Mouse (Mus musculus) hindbrain, embryonic 14.5 days (tissue): ENCODE results near the gene Slc5a6. TPM values are rescaled to one million over a fixed set of nuclear protein-coding genes. Genes with fewer than 3 reads are reported as not detected.
"Not testable (repeated sequence)": the region's sequence is repeated elsewhere in the genome, so short reads cannot be mapped to it uniquely, and the experiment has no call there.

Experiments used
- ATAC-seq: fragments of 200-750 bp; cut with Nextera tagmentation; 2 replicates; pipeline ENCODE4 v1.8.0; 2017; ENCODE audit warnings: moderate number of reproducible peaks, mild to moderate bottlenecking, moderate TSS enrichment, moderate library complexity; ENCODE audit not compliant: low FRiP score
- DNase-seq: peaks from one replicate; pipeline ENCODE4 v3.0.0-alpha.2; 2015; ENCODE audit warnings: low spot score
- H3K27ac ChIP-seq: fragments of 300-500 bp; sonication (generic); 2 replicates; pipeline ENCODE4 v1.5.1; 2014; ENCODE audit warnings: mild to moderate bottlenecking, moderate library complexity
- H3K27me3 ChIP-seq: fragments of 300-500 bp; sonication (generic); 2 replicates; pipeline ENCODE4 v1.6.1; 2014; ENCODE audit warnings: mild to moderate bottlenecking, low read length, mixed read lengths; ENCODE audit not compliant: control insufficient read depth, insufficient read depth
- H3K36me3 ChIP-seq: fragments of 300-500 bp; sonication (generic); replicated peaks from 2 replicates; pipeline ENCODE4 v1.6.1; 2014; ENCODE audit not compliant: control insufficient read depth, insufficient read depth
- H3K4me1 ChIP-seq: fragments of 300-500 bp; sonication (generic); replicated peaks from 2 replicates; pipeline ENCODE4 v1.6.1; 2014; ENCODE audit warnings: antibody characterized with exemption, low read length, mixed read lengths; ENCODE audit not compliant: control insufficient read depth, insufficient read depth
- H3K4me2 ChIP-seq: fragments of 300-500 bp; sonication (generic); replicated peaks from 2 replicates; pipeline ENCODE4 v1.6.1; 2014; ENCODE audit warnings: mild to moderate bottlenecking, moderate library complexity
- H3K4me3 ChIP-seq: fragments of 300-500 bp; sonication (generic); replicated peaks from 2 replicates; pipeline ENCODE4 v1.5.1; 2014; ENCODE audit warnings: mild to moderate bottlenecking, low read length
- H3K9ac ChIP-seq: fragments of 300-500 bp; sonication (generic); 2 replicates; pipeline ENCODE4 v1.6.1; 2014
- H3K9me3 ChIP-seq: fragments of 300-500 bp; sonication (generic); 2 replicates; pipeline ENCODE4 v1.6.1; 2016; ENCODE audit warnings: low read length; ENCODE audit not compliant: control insufficient read depth
- WGBS: fragments of 180-500 bp; shearing (Covaris S2); extraction: QIAGEN DNeasy Blood & Tissue Kit; methylation state at CpG from one replicate; pipeline ENCODE4 v1.1.7; 2014; 5-methylcytosine and 5-hydroxymethylcytosine counted together
- polyA plus RNA-seq: library from polyadenylated mRNA; unstranded; fragments of >200 nt; fragmentation: Nextera tagmentation; extraction: Ambion mirVana; gene quantifications from 2 replicates; pipeline ENCODE4 v1.2.1, GENCODE M21; 2014

Gene Slc5a6
- polyA plus RNA-seq, 1 experiment from 2014 or later = 20.5 TPM

GRCm38 (mm10) chr5:31047074-31047473 lies 1.6 kb downstream of the Slc5a6 start:
- DNase-seq = no peak
- Histone ChIP-seq H3K36me3 (peaks cover 30% of the 10 kb centered on the region), H3K9me3 (no peaks in the 10 kb centered on the region), H3K4me1 (peaks cover 8% of the 10 kb centered on the region), H3K9ac (peak overlapping the region; percentile 85), H3K4me3 (peak overlapping the region; percentile 57), H3K27me3 (no peaks in the 10 kb centered on the region), H3K27ac (no peak overlapping the region), H3K4me2 (peak overlapping the region; percentile 83)
- WGBS = 85% methylated on average over 5 of the region's 5 CpGs
- no peak for ATAC-seq

DNA sequence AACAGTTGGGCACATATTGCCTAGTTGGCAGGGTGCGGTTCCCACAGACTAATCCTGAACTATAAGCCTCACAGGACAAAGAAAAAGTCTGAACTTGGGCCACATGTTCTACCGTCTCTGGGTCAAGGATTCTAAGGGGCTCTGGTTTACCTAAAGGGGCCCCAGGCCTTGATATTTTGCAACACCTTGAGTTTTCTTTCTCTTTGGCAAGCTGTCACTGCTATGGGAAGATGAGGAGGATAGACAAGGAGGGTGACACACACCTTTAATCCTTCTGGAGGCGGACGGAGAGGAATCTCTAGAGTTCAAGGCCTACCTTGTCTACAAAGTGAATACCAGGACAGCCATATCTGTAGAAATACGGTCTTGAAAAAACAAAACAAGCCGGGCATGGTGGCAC lies 2.3 kb downstream of the Slc5a6 start:
- no peak overlapping the region for H3K4me3 ChIP-seq
- no peak for ATAC-seq
- H3K4me2 ChIP-seq = no peak overlapping the region
- no peaks in the 10 kb centered on the region for H3K27me3 ChIP-seq
- H3K9me3 ChIP-seq = no peaks in the 10 kb centered on the region
- no peak for DNase-seq
- H3K36me3 ChIP-seq = peaks cover 37% of the 10 kb centered on the region
- no peak overlapping the region for H3K9ac ChIP-seq
- WGBS = 92% methylated on average over 6 of the region's 6 CpGs
- H3K4me1 ChIP-seq = peaks cover 8% of the 10 kb centered on the region
- H3K27ac ChIP-seq = no peak overlapping the region

- Histone ChIP-seq H3K4me1 (no peaks in the 10 kb centered on the region), H3K36me3 (peaks cover 66% of the 10 kb centered on the region), H3K4me3 (no peak overlapping the region), H3K9me3 (no peaks in the 10 kb centered on the region), H3K9ac (no peak overlapping the region), H3K27me3 (no peaks in the 10 kb centered on the region), H3K27ac (no peak overlapping the region), H3K4me2 (no peak overlapping the region)
- DNase-seq (no peak), ATAC-seq (no peak)
- WGBS = 90% methylated on average over 7 of the region's 7 CpGs
These were observed 10.4 kb downstream of the Slc5a6 start for GRCm38 (mm10) chr5:31038171-31038845.

GRCm38 (mm10) chr5:31036556-31036955 lies 12.2 kb downstream of the Slc5a6 start:
- H3K4me2 ChIP-seq, H3K4me1 ChIP-seq, H3K27me3 ChIP-seq, ATAC-seq, H3K27ac ChIP-seq, H3K4me3 ChIP-seq, H3K9me3 ChIP-seq, DNase-seq, H3K9ac ChIP-seq: not testable (repeated sequence)
- H3K36me3 ChIP-seq = peaks cover 49% of the 10 kb centered on the region
- 92% methylated on average over 11 of the region's 11 CpGs for WGBS

DNA sequence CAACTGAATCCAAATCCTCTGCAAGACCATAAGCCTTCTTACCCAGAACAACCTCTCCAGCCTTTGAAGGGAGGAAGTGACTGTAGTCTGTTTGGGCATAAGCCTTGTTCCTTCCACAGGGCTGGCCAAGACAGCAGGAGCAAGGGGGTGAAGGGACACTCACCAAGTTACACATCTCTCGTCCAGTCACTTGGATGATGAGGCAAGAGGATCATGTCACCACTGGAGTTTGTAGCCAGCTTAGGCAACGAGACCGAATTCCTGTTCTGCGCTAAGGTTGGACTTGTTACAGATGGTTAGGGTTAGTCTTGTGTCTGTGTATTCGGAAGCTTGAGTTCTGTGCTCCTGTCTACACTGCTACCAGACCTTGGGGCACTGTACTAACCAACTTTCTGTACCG lies 14.1 kb downstream of the Slc5a6 start:
- peaks cover 32% of the 10 kb centered on the region for H3K36me3 ChIP-seq
- DNase-seq (no peak), ATAC-seq (no peak)
- 95% methylated on average over 6 of the region's 6 CpGs for WGBS
- no peak overlapping the region for H3K9ac ChIP-seq
- H3K9me3 ChIP-seq = no peaks in the 10 kb centered on the region
- no peaks in the 10 kb centered on the region for H3K27me3 ChIP-seq
- H3K4me1 ChIP-seq = no peaks in the 10 kb centered on the region
- H3K4me2 ChIP-seq = no peak overlapping the region
- H3K4me3 ChIP-seq = no peak overlapping the region
- H3K27ac ChIP-seq = no peak overlapping the region

DNA sequence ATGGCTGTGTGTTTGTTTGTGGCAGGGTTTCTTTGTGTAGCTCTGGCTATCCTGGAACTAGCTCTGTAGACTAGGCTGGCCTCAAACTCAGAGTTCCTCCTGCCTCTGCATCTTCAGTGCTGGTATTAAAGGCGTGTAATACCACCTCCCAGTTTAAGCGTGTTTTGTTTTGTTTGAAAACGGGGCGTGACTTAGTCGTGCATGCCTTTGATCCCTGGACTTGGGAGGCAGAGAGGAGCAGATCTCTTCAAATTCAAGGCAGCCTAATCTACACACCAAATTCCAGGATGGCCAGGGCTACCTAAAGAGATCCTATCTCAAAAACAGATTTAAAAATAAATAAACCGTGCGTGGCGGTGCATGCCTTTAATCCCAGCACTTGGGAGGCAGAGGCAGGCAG lies 17.2 kb downstream of the Slc5a6 start:
- Histone ChIP-seq H3K9me3 (no peaks in the 10 kb centered on the region), H3K27me3 (no peaks in the 10 kb centered on the region), H3K4me3 (no peak overlapping the region), H3K9ac (no peak overlapping the region), H3K4me2 (no peak overlapping the region), H3K4me1 (no peaks in the 10 kb centered on the region), H3K27ac (no peak overlapping the region), H3K36me3 (peaks cover 9% of the 10 kb centered on the region)
- no peak for ATAC-seq
- WGBS = 90% methylated on average over 8 of the region's 8 CpGs
- DNase-seq = no peak

DNA sequence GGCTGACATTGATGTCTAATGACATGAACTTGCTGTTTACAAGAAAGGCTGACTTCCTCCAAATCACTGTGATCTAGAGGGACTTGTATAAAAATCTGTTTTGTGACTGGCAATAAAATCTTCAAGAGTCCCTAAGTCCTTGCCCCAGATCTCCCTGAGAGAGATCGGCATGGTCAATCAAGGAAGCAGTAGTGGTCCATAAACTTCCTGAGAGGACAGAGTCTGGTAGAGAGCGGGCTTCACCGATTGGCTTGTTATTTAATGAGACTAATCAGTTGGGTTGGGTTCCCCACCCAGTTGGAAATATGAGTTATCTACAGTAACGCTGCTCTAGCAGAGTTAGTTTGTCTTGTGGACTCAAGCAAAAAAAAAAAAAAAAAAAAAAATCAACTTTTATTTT lies 17.8 kb downstream of the Slc5a6 start:
- H3K4me1 ChIP-seq = no peaks in the 10 kb centered on the region
- no peak overlapping the region for H3K4me3 ChIP-seq
- H3K27me3 ChIP-seq = no peaks in the 10 kb centered on the region
- 95% methylated on average over 4 of the region's 4 CpGs for WGBS
- no peak for ATAC-seq
- peaks cover 3% of the 10 kb centered on the region; the same call in 1 of the 2 replicates for H3K36me3 ChIP-seq
- H3K4me2 ChIP-seq = no peak overlapping the region
- H3K9me3 ChIP-seq = no peaks in the 10 kb centered on the region
- no peak overlapping the region for H3K27ac ChIP-seq
- DNase-seq = no peak
- no peak overlapping the region for H3K9ac ChIP-seq

- DNase-seq = no peak
- Histone ChIP-seq H3K27ac (no peak overlapping the region), H3K36me3 (no peaks in the 10 kb centered on the region), H3K4me3 (no peak overlapping the region), H3K27me3 (no peaks in the 10 kb centered on the region), H3K4me1 (no peaks in the 10 kb centered on the region), H3K4me2 (no peak overlapping the region), H3K9me3 (no peaks in the 10 kb centered on the region), H3K9ac (no peak overlapping the region)
- no peak for ATAC-seq
These were observed 24.1 kb downstream of the Slc5a6 start for GRCm38 (mm10) chr5:31024641-31025040.

DNA sequence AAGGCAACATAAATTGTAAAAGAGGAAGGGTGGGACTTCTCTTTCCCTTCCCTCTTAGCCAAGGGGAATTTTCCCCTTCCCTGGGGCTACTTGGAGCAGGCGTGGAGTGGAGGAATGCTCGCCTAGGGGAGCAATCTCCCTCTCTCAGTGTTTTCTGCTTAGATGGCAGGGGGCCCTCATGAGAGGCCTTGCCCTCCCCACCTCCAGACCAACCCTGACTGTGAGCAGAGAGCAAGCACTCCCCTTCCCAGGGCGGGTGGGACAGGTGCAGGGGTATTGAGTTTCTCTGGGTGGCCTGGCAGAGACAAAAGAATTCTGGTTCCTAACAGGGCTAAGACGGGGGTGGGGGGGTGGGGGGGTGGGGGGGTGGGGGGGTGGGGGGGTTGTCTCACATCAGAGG lies 25.5 kb downstream of the Slc5a6 start:
- 23% methylated on average over 3 of the region's 4 CpGs for WGBS
- ATAC-seq (no peak), DNase-seq (no peak)
- Histone ChIP-seq H3K4me1 (no peaks in the 10 kb centered on the region), H3K4me3 (no peak overlapping the region), H3K9ac (no peak overlapping the region), H3K9me3 (no peaks in the 10 kb centered on the region), H3K27me3 (no peaks in the 10 kb centered on the region), H3K36me3 (no peaks in the 10 kb centered on the region), H3K4me2 (no peak overlapping the region), H3K27ac (no peak overlapping the region)

DNA sequence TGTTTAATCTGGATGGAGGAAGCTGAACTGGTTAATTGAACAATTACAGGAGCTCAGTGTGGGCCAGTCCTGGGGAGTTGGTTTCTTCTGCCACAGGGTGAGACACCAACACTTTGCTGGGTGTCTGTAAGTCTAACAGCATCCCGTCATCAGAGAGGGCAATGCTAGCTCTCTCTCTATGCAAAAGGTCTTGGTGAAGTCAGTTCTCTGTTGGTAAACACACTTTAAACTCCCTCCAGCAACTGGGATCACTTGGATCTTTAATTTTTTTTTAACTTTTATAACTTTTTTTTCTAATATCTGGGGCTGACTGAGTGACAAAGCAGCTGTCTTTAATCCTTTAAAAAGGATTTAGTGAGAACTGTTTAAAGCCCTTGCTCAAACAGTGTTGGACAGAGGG lies 26.0 kb downstream of the Slc5a6 start:
- ATAC-seq (no peak), DNase-seq (no peak)
- Histone ChIP-seq H3K9me3 (no peaks in the 10 kb centered on the region), H3K9ac (no peak overlapping the region), H3K27ac (no peak overlapping the region), H3K4me1 (no peaks in the 10 kb centered on the region), H3K4me2 (no peak overlapping the region), H3K36me3 (no peaks in the 10 kb centered on the region), H3K27me3 (no peaks in the 10 kb centered on the region), H3K4me3 (no peak overlapping the region)
- WGBS = 38% methylated on average over 1 of the region's 1 CpGs
